Mouse (Mus musculus): ENCODE measurements around the gene Rap1gds1.

- TF ChIP-seq POLR2A (IDR thresholded peaks at IDR 0.05; ENCODE audit: borderline replicate concordance, control insufficient read depth, low read depth, low read length) (no peak), CTCF (IDR thresholded peaks at IDR 0.05; ENCODE audit: control insufficient read depth, insufficient read depth, low read length) (no peak)
Measured at GRCm38 (mm10) chr3:138880999-138881724, 193.8 kb downstream of the Rap1gds1 start.

Data from bone marrow, adult 2 months (tissue).